ENCODE assay signal across 22 mouse cellular contexts in the genomic region with DNA sequence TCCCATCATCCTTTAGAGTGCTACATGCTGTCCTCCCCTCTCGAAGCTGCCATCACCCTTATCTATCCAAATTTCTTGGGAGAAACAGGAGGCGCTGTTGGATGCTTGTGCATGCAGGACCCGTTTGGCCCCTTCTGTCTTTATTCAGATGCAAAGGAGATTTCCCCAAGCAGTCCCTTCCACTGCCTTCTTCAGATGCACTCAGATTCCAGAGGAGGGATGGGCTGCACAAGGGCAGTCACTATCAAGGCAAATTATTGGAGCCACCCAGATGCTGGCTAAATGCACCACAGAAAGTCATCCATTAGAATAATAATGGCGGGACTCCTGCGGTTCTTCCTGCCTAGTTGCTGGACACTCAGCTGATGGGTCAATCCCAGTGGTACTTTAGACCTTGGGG. TPM values are rescaled to one million over a fixed set of nuclear protein-coding genes. Genes with fewer than 3 reads are reported as not detected.
DNase-seq lines count a peak whose midpoint lies in the region; ATAC-seq and TF ChIP-seq lines count a peak whose summit lies in the region.
"Had no signal": no experiment of that assay in that cellular context is flagged by ENCODE, and none has a peak within 500 bp of the region (broad histone marks: within the 10 kb centered on the region; RNA-seq: fewer than 3 reads in every experiment).

No protein-coding gene starts in this region.

- WGBS in liver, postnatal 0 days (ENCODE audit: insufficient replicate concordance): 89% methylated on average over 5 of the region's 5 CpGs

- H3K4me2 ChIP-seq in liver, postnatal 0 days (ENCODE audit: low read depth, low read length): 0 out of 2 replicates have a peak overlapping the region, but pooled peaks have one; percentile 36
- H3K4me2 ChIP-seq: forebrain, embryonic 15.5 days; heart, embryonic 11.5 days; heart, embryonic 15.5 days; hindbrain, embryonic 14.5 days had no signal

- H3K9me3 ChIP-seq in erythroblast, embryonic 14.5 days (ENCODE audit: control insufficient read depth, low read length): no peaks in the 10 kb centered on the region
- no peaks in the 10 kb centered on the region for H3K9me3 ChIP-seq in liver, postnatal 0 days (ENCODE audit: low read length)
- H3K9me3 ChIP-seq: embryonic facial prominence, embryonic 10.5 days; forebrain, embryonic 15.5 days; G1E; heart, embryonic 15.5 days had no signal

- H3K4me1 ChIP-seq in erythroblast, embryonic 14.5 days (ENCODE audit: control insufficient read depth): peaks cover 91% of the 10 kb centered on the region
- H3K4me1 ChIP-seq in liver, postnatal 0 days (ENCODE audit: insufficient read depth): peaks cover 46% of the 10 kb centered on the region

- no peaks in the 10 kb centered on the region for H3K27me3 ChIP-seq in erythroblast, embryonic 14.5 days (ENCODE audit: control insufficient read depth)
- H3K27me3 ChIP-seq in liver, postnatal 0 days (ENCODE audit: insufficient read depth, low read length): no peaks in the 10 kb centered on the region
- H3K27me3 ChIP-seq: forebrain, embryonic 15.5 days; heart, embryonic 15.5 days had no signal

- no peak for TF ChIP-seq EP300 in liver, postnatal 0 days (IDR thresholded peaks at IDR 0.05; ENCODE audit: low read depth)

- peak overlapping the region; percentile 19 for H3K4me3 ChIP-seq in erythroblast, embryonic 14.5 days (replicated peaks)
- no peak overlapping the region for H3K4me3 ChIP-seq in liver, postnatal 0 days (ENCODE audit: low read depth, low read length)
- H3K4me3 ChIP-seq: embryonic facial prominence, embryonic 10.5 days; forebrain, embryonic 15.5 days; heart, adult 2 months; heart, embryonic 15.5 days had no signal

- DNase-seq in ES-CJ7 (ENCODE audit: low read depth, low spot score): peak; percentile 97
- DNase-seq in ZHBTc4 (ENCODE audit: low read depth, low spot score): peak; percentile 93
- DNase-seq in liver, postnatal 0 days: no peak
- DNase-seq in urinary bladder, postnatal 36 days (ENCODE audit: low spot score in 2 of 2): no peak
- no peak for DNase-seq in layer of hippocampus, postnatal 14 days (ENCODE audit: low spot score in 2 of 2)
- DNase-seq: adrenal gland, adult 8-10 months; adrenal gland, postnatal 36 days; B cell, adult 2 months; cerebellum, adult 2 months; cerebellum, postnatal 10 days; gastrocnemius, postnatal 14 days; heart, adult 2 months; heart, postnatal 14 days had no signal

- no peak overlapping the region for H3K27ac ChIP-seq in liver, postnatal 0 days (ENCODE audit: low read depth)
- H3K27ac ChIP-seq: embryonic facial prominence, embryonic 10.5 days; forebrain, embryonic 15.5 days; heart, adult 2 months; heart, embryonic 15.5 days; hindbrain, embryonic 14.5 days had no signal

- no peak overlapping the region for H3K9ac ChIP-seq in liver, postnatal 0 days (replicated peaks)
- H3K9ac ChIP-seq: forebrain, embryonic 15.5 days; heart, embryonic 15.5 days; hindbrain, embryonic 14.5 days had no signal

- peaks cover 41% of the 10 kb centered on the region for H3K36me3 ChIP-seq in erythroblast, embryonic 14.5 days (ENCODE audit: control insufficient read depth)
- H3K36me3 ChIP-seq in liver, postnatal 0 days (replicated peaks; ENCODE audit: insufficient read depth, low read length): 0 out of 2 replicates have a peak, but pooled peaks cover 2% of the 10 kb centered on the region
- H3K36me3 ChIP-seq: forebrain, embryonic 15.5 days; heart, embryonic 15.5 days had no signal

- TF ChIP-seq CTCF in liver, postnatal 0 days (IDR thresholded peaks at IDR 0.05; ENCODE audit: low read depth): no peak

- ATAC-seq in erythroblast, adult 5-6 weeks (replicated peaks; ENCODE audit: low FRiP score, poor library complexity, severe bottlenecking): no peak
- no peak for ATAC-seq in liver, postnatal 0 days
- ATAC-seq: CD4-positive, CD25-positive, alpha-beta regulatory T cell, adult 4 months; forebrain, embryonic 15.5 days had no signal

RNA-seq across cellular contexts. Expression of a gene that starts 8.4 kb away (rescaled TPM):
- 15.0 and 24.8 TPM in 2 replicates for polyA plus RNA-seq in erythroblast, embryonic 14.5 days (2012)
- 6.1 and 7.1 TPM in 2 replicates for total RNA-seq in erythroblast, adult 5-6 weeks (2015; ENCODE audit: low replicate concordance)
- 2.4 and 4.5 TPM in 2 replicates for total RNA-seq in erythroblast, adult 5-6 weeks (2017; ENCODE audit: low replicate concordance)
- polyA plus RNA-seq in liver, postnatal 0 days (2015; fragmentation: Nextera tagmentation; extraction: Ambion mirVana): 6.0 and 6.2 TPM in 2 replicates
- total RNA-seq in layer of hippocampus, postnatal 14 days (2021): 10 to 100 TPM; 12.6 to 13.0 TPM

RNA-seq across cellular contexts. Expression of a gene that starts 8.9 kb away (rescaled TPM):
- polyA plus RNA-seq in erythroblast, embryonic 14.5 days (2012): 59.8 and 102 TPM in 2 replicates
- 28.1 and 29.7 TPM in 2 replicates for total RNA-seq in erythroblast, adult 5-6 weeks (2015; ENCODE audit: low replicate concordance)
- 21.6 and 45.6 TPM in 2 replicates for total RNA-seq in erythroblast, adult 5-6 weeks (2017; ENCODE audit: low replicate concordance)
- polyA plus RNA-seq in liver, postnatal 0 days (2015; fragmentation: Nextera tagmentation; extraction: Ambion mirVana): 61.7 and 66.5 TPM in 2 replicates
- 10 to 100 TPM; 12.8 to 17.0 TPM for total RNA-seq in layer of hippocampus, postnatal 14 days (2021)

RNA-seq across cellular contexts. Expression of a gene that starts 43.9 kb away (rescaled TPM):
- 1.3 and 1.8 TPM in 2 replicates for polyA plus RNA-seq in erythroblast, embryonic 14.5 days (2012)
- 1.9 and 8.8 TPM in 2 replicates for total RNA-seq in erythroblast, adult 5-6 weeks (2015; ENCODE audit: low replicate concordance)
- total RNA-seq in erythroblast, adult 5-6 weeks (2017; ENCODE audit: low replicate concordance): 7.2 and 13.5 TPM in 2 replicates
- polyA plus RNA-seq in liver, postnatal 0 days (2015; fragmentation: Nextera tagmentation; extraction: Ambion mirVana): 26.7 and 28.8 TPM in 2 replicates
- total RNA-seq in layer of hippocampus, postnatal 14 days (2021): 10 to 100 TPM; 24.7 to 25.7 TPM

Comparison
In these comparisons a context has a peak if more than half of its experiments do, and no peak if none do; other contexts are left out.
1. DNase-seq: peak in ES-CJ7 (single experiment) and ZHBTc4 (single experiment); none in liver, postnatal 0 days (single experiment), urinary bladder, postnatal 36 days (0 of 2) and layer of hippocampus, postnatal 14 days (0 of 2).